Mouse (Mus musculus) CD4-positive naive resting alpha-beta T cell, adult 76 days (primary cell): ENCODE data around the gene Drap1. TPM values are rescaled to one million over a fixed set of nuclear protein-coding genes. Genes with fewer than 3 reads are reported as not detected.

Source experiments
- total RNA-seq: library from RNA; stranded (reverse); gene quantifications from one replicate; pipeline ENCODE4 v1.2.4, GENCODE M21; 2023

Drap1 gene
- 164 TPM for total RNA-seq

DNA sequence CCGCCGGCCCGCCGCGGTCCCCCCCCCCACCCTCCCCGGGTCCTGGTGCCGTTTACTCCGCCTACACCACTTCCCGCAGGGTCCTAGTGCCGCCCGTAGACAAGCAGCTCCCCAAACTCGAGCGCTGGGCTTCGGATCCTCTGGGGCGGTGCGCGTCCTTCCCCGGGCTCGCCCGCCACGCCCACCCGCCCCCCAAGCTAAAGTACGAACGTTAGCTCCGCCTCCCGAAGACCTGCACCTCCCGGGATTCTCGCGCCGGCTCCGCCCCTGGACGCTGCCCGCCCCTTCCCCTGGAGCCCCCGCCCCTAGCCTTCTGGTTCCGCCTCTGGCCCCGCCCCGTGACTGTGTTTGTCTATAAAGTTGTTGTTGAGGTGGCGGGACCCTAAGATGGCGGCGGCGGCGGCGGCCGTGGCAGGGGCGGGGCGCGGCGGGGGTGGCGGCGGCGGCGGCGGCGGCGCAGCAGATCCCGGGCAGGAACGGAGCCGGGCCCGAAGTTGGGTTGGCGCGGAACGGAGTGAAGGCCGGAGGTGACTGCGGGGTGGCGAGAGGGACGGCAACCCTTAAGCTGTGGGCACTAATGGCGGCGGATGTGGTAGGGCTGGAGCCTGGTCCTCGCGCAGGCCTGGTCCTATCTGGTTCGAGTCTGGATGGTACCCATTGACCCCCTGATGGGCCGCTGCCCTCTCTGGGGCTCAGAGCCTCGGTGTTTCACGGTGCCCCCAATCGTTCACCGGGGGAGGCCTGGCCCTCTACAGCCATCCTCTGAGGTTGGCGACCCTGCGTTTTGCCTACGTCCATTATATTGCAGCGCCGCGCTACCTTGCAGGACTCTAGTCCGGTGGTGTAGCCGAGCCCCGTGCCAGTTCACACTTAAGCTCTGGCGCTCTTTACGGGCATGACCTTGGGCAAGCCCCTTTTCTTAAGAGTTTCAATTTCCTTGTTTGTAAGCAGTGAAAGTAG is at the start of gene Drap1, which contains the start of gene AI837181:
Drap1 (minus strand) TSS at position 198 of the 960 bp plus-strand sequence.
AI837181 (plus strand) TSS at position 363 of the 960 bp plus-strand sequence.

GRCm38 (mm10) chr19:5473720-5474119 is 48.9 kb upstream of the Drap1 start, which contains the start of gene Efemp2:
Gene Efemp2, plus strand, starts transcription at chr19:5473954.

GRCm38 (mm10) chr19:5468374-5468773 is 43.6 kb upstream of the Drap1 start, which contains the start of gene Ctsw:
Gene Ctsw, minus strand, starts transcription at chr19:5468507.

GRCm38 (mm10) chr19:5460465-5460911 is 35.7 kb upstream of the Drap1 start, which contains the start of gene Fibp:
Gene Fibp, plus strand, starts transcription at chr19:5460615.

GRCm38 (mm10) chr19:5457746-5458442 is 33.1 kb upstream of the Drap1 start, which contains the start of gene Ccdc85b:
Gene Ccdc85b, minus strand, starts transcription at chr19:5457894.

DNA sequence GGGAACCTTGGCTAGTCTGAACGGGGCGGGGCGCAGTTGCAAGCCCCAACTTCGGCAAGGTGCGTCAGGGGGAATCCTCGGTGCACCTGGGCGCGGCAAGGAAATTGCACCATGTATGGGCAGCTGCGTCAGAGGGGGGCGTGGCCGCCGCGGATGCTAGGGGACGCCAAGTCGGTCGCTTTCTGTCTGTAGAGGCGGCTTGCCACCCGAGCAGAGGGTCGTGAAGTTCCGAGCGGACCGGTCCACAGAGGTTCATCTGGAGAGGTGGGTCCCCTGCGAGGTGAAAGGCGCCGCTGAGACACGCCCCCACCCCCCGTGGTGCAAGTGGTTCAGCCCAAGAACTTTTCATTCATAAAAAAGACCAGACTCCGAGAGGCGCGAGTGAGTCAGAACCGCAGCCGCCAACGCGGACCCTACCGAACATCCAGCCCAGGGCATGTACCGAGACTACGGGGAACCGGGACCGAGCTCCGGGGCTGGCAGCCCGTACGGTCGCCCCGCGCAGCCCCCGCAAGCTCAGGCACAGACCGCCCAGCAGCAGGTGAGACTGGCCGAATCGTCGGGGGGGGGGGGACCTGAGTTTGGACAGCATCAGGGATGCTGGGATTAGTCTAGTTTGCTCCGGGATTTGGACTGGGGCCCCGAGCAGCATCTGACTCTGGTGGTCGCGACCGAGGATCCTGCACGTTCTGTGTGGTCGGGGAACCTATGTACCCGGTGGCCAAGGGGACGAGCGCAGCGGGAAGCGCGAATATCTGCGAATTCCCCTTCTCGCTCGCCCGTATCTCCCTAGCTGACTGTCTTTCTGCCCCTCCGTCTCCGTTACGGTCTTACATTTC is 23.0 kb upstream of the Drap1 start, which contains the start of gene Fosl1:
Fosl1 (plus strand) TSS at position 33 of the 839 bp plus-strand sequence.

GRCm38 (mm10) chr19:5402293-5402692 is 22.5 kb downstream of the Drap1 start, which contains the start of gene Tsga10ip:
Gene Tsga10ip, minus strand, starts transcription at chr19:5402526.

DNA sequence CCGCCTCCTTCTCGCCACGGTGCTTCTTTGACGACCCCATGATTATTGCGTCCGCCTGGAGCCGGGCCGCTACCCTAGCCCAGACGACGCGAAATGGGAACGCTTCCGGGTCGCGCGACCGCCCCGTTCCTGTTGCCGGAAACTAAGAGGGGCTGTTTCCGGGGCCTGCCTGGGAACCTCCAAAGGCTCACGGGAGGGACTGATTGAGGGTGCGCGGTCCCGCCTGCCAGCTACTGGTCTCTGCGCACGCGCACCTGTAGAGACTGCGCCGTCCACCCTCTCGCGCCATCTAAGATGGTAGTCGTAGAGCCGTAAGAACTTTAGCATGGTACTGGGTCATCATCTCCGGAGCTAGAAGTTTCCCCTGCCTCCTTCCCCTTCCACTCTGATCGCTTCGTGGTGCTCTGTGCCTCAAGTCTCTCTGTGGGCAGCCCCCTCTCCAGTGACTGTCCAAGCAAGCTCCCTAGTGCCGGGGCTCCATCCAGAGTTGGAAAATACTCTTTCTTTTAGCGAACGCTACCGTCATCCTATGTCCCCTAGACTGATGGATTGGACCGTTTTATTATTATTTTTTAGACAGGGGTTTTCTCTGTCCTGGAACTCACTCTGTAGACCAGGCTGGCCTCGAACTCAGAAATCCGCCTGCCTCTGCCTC is 36.1 kb downstream of the Drap1 start, which contains the start of gene Sart1:
Sart1 (minus strand) TSS at position 116 of the 655 bp plus-strand sequence.

Other genes with a start within 250 kb of the Drap1 start
- 116 TPM for gene Pacs1, start 151.9 kb downstream of the Drap1 start, total RNA-seq
- 265 TPM for gene Sf3b2, start 129.5 kb downstream of the Drap1 start, total RNA-seq
- gene Gal3st3, start 126.6 kb downstream of the Drap1 start, total RNA-seq = not detected
- not detected for gene Catsper1, start 89.2 kb downstream of the Drap1 start, total RNA-seq
- gene Cst6, start 75.4 kb downstream of the Drap1 start, total RNA-seq = not detected
- gene Eif1ad, start 58.2 kb downstream of the Drap1 start, total RNA-seq = 31.3 TPM
- 87.0 TPM for gene Banf1, start 57.8 kb downstream of the Drap1 start, total RNA-seq
- 189 TPM for gene Sart1, start 36.3 kb downstream of the Drap1 start, total RNA-seq
- gene Tsga10ip, start 22.5 kb downstream of the Drap1 start, total RNA-seq = not detected
- 54.1 TPM for gene AI837181, start 165 bp upstream of the Drap1 start, total RNA-seq
- gene Fosl1, start 22.6 kb upstream of the Drap1 start, total RNA-seq = 0.79 TPM
- 6.2 TPM for gene Ccdc85b, start 32.9 kb upstream of the Drap1 start, total RNA-seq
- gene Fibp, start 35.6 kb upstream of the Drap1 start, total RNA-seq = 82.7 TPM
- gene Ctsw, start 43.5 kb upstream of the Drap1 start, total RNA-seq = 43.6 TPM
- gene Efemp2, start 49.0 kb upstream of the Drap1 start, total RNA-seq = not detected
- gene Mus81, start 63.4 kb upstream of the Drap1 start, total RNA-seq = 38.5 TPM
- gene Cfl1, start 65.5 kb upstream of the Drap1 start, total RNA-seq = 1,344 TPM
- not detected for gene 1700020D05Rik, start 78.8 kb upstream of the Drap1 start, total RNA-seq
- 4.8 TPM for gene Snx32, start 85.6 kb upstream of the Drap1 start, total RNA-seq
- not detected for gene Ovol1, start 135.7 kb upstream of the Drap1 start, total RNA-seq
- 17.9 TPM for gene Ap5b1, start 143.0 kb upstream of the Drap1 start, total RNA-seq
- 78.0 TPM for gene Rnaseh2c, start 176.9 kb upstream of the Drap1 start, total RNA-seq
- 144 TPM for gene Kat5, start 185.3 kb upstream of the Drap1 start, total RNA-seq
- 151 TPM for gene Rela, start 212.5 kb upstream of the Drap1 start, total RNA-seq
- 171 TPM for gene Sipa1, start 238.7 kb upstream of the Drap1 start, total RNA-seq